Mouse (Mus musculus) neural tube, postnatal 0 days (tissue): ENCODE measurements around the gene Olfr1310. TPM values are rescaled to one million over a fixed set of nuclear protein-coding genes. Genes with fewer than 3 reads are reported as not detected.

Experiments
- polyA plus RNA-seq: library from polyadenylated mRNA; unstranded; fragments of >200 nt; fragmentation: Nextera tagmentation; extraction: Ambion mirVana; gene quantifications from 2 replicates; pipeline ENCODE4 v1.2.1, GENCODE M21; 2015

The Olfr1310 gene
- polyA plus RNA-seq = not detected in 2 replicates

GRCm38 (mm10) chr2:112012608-112013007 is at the start of gene Olfr1310:
TSS of gene Olfr1310 (minus strand) at chr2:112012708.

GRCm38 (mm10) chr2:112050138-112050537 is 37.6 kb upstream of the Olfr1310 start, which contains the start of gene Olfr1312:
TSS of gene Olfr1312 (minus strand) at chr2:112050238.

GRCm38 (mm10) chr2:112024312-112024711 is 11.8 kb upstream of the Olfr1310 start, which contains the start of gene Olfr1311:
TSS of gene Olfr1311 (minus strand) at chr2:112024412.

GRCm38 (mm10) chr2:111990181-111990580 is 22.3 kb downstream of the Olfr1310 start, which contains the start of gene Olfr1309:
TSS of gene Olfr1309 (minus strand) at chr2:111990281.

GRCm38 (mm10) chr2:111964844-111965243 is 47.7 kb downstream of the Olfr1310 start, which contains the start of gene Olfr1308:
TSS of gene Olfr1308 (minus strand) at chr2:111964944.

Other genes starting within 250 kb of the Olfr1310 start
- not detected in 2 replicates for gene Olfr1302, start 235.3 kb downstream of the Olfr1310 start, polyA plus RNA-seq
- gene Olfr1303, start 192.4 kb downstream of the Olfr1310 start, polyA plus RNA-seq = not detected in 2 replicates
- gene Olfr1305, start 135.6 kb downstream of the Olfr1310 start, polyA plus RNA-seq = not detected in 2 replicates
- not detected in 2 replicates for gene Olfr1306, start 96.4 kb downstream of the Olfr1310 start, polyA plus RNA-seq
- gene Olfr1307, start 63.3 kb downstream of the Olfr1310 start, polyA plus RNA-seq = 0.03 TPM in 1 of 2 replicates, not detected in the other
- gene Olfr1308, start 47.8 kb downstream of the Olfr1310 start, polyA plus RNA-seq = not detected in 2 replicates
- not detected in 2 replicates for gene Olfr1309, start 22.4 kb downstream of the Olfr1310 start, polyA plus RNA-seq
- gene Olfr1311, start 11.7 kb upstream of the Olfr1310 start, polyA plus RNA-seq = not detected in 2 replicates
- gene Olfr1312, start 37.5 kb upstream of the Olfr1310 start, polyA plus RNA-seq = not detected in 2 replicates
- not detected in 2 replicates for gene Olfr1313, start 65.1 kb upstream of the Olfr1310 start, polyA plus RNA-seq
- not detected in 2 replicates for gene Olfr1314, start 84.1 kb upstream of the Olfr1310 start, polyA plus RNA-seq
- gene Olfr1315-ps1, start 102.7 kb upstream of the Olfr1310 start, polyA plus RNA-seq = not detected in 2 replicates
- not detected in 2 replicates for gene Olfr1316, start 122.3 kb upstream of the Olfr1310 start, polyA plus RNA-seq
- gene Olfr1317, start 127.6 kb upstream of the Olfr1310 start, polyA plus RNA-seq = not detected in 2 replicates
- 0.04 TPM in 1 of 2 replicates, not detected in the other for gene Olfr1318, start 141.5 kb upstream of the Olfr1310 start, polyA plus RNA-seq
- gene Lpcat4, start 226.8 kb upstream of the Olfr1310 start, polyA plus RNA-seq = 30.5 and 31.2 TPM in 2 replicates
- gene Nutm1, start 246.6 kb upstream of the Olfr1310 start, polyA plus RNA-seq = 0.06 and 0.10 TPM in 2 replicates
- 192 and 212 TPM in 2 replicates for gene Nop10, start 249.2 kb upstream of the Olfr1310 start, polyA plus RNA-seq